Comparison of ENCODE assay signal across 8 mouse cellular contexts in the genomic region with DNA sequence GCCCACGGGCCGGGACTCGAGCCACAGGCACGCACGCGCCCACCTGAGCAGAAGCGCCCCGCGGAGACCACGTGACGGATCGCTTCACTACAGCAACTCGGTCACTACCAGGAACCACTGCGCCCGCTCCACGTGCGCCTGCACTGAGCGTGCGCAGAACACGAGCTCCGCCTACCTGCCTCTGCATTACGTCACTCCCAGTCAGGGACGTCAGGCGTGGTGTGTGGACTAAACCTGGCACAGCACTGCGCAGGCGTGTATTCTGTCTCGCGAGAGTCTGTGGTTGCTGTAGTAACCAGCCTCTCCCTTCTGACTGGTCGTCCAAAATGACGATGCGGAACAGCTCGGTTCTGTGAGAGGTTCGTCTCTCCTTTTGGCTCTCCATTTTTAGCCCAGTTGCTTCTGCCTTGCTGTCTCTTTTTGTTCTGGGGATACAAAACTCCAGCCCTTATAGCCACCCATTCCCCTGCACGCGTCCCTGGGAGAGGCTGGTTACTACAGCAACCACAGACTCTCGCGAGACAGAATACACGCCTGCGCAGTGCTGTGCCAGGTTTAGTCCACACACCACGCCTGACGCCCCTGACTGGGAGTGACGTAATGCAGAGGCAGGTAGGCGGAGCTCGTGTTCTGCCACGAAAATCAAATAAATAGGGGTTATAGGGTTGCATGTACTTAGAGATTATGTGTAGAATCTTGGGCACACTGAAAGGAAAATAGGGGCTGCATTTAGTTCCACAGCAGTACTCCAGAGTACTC. TPM values are rescaled to one million over a fixed set of nuclear protein-coding genes. Genes with fewer than 3 reads are reported as not detected.
DNase-seq lines count a peak whose midpoint lies in the region; ATAC-seq and TF ChIP-seq lines count a peak whose summit lies in the region.

Gene Rpp38, minus strand, starts transcription at position 160 of the 759 bp plus-strand sequence.

- H3K9ac ChIP-seq in forebrain, embryonic 11.5 days (ENCODE audit: low read length): peak within 1 kb of the TSS; percentile 72
- H3K9ac ChIP-seq in heart, postnatal 0 days (replicated peaks; ENCODE audit: low read depth, low read length): peak within 1 kb of the TSS; percentile 64
- H3K9ac ChIP-seq in liver, embryonic 16.5 days (ENCODE audit: low read depth, low read length): peak within 1 kb of the TSS; percentile 67
- peak within 1 kb of the TSS; percentile 82 for H3K9ac ChIP-seq in neural tube, embryonic 13.5 days

- no peaks in the 10 kb centered on the region for H3K9me3 ChIP-seq in forebrain, embryonic 11.5 days (ENCODE audit: control insufficient read depth, low read length)
- H3K9me3 ChIP-seq in heart, postnatal 0 days (replicated peaks; ENCODE audit: control insufficient read depth, low read length): no peaks in the 10 kb centered on the region
- no peaks in the 10 kb centered on the region for H3K9me3 ChIP-seq in liver, embryonic 16.5 days (replicated peaks; ENCODE audit: control insufficient read depth, low read length)
- H3K9me3 ChIP-seq in neural tube, embryonic 13.5 days: no peaks in the 10 kb centered on the region

- H3K4me3 ChIP-seq in forebrain, embryonic 11.5 days (ENCODE audit: low read depth, low read length): peak within 1 kb of the TSS; percentile 62
- H3K4me3 ChIP-seq in heart, postnatal 0 days (ENCODE audit: low read depth, low read length): peak within 1 kb of the TSS; percentile 75
- H3K4me3 ChIP-seq in liver, embryonic 16.5 days (ENCODE audit: low read depth, low read length): peak within 1 kb of the TSS; percentile 70
- H3K4me3 ChIP-seq in neural tube, embryonic 13.5 days: peak within 1 kb of the TSS; percentile 66
- H3K4me3 ChIP-seq in testis, adult 2 months (ENCODE audit: control insufficient read depth, low read depth, low read length): peak within 1 kb of the TSS; percentile 88

- WGBS in forebrain, embryonic 11.5 days: under 1% methylated on average over 39 of the region's 45 CpGs
- under 1% methylated on average over 45 of the region's 45 CpGs for WGBS in heart, postnatal 0 days
- WGBS in liver, embryonic 16.5 days (ENCODE audit: insufficient replicate concordance): 0% methylated on average over 45 of the region's 45 CpGs
- WGBS in neural tube, embryonic 13.5 days: under 1% methylated on average over 45 of the region's 45 CpGs

- H3K36me3 ChIP-seq in forebrain, embryonic 11.5 days (ENCODE audit: control insufficient read depth, insufficient read depth, low read length): peaks cover 2% of the 10 kb centered on the region; the same call in 1 of the 2 replicates
- peaks cover 12% of the 10 kb centered on the region; the same call in 1 of the 2 replicates for H3K36me3 ChIP-seq in heart, postnatal 0 days (replicated peaks; ENCODE audit: control insufficient read depth, insufficient read depth, low read length)
- H3K36me3 ChIP-seq in liver, embryonic 16.5 days (ENCODE audit: control insufficient read depth, insufficient read depth): peaks cover 13% of the 10 kb centered on the region
- peaks cover 18% of the 10 kb centered on the region for H3K36me3 ChIP-seq in neural tube, embryonic 13.5 days
- H3K36me3 ChIP-seq in testis, adult 2 months (ENCODE audit: control insufficient read depth, insufficient read depth, low read length): peaks cover 2% of the 10 kb centered on the region; the same call in 1 of the 2 replicates

- peak; percentile 58; the same call in 1 of the 2 replicates for TF ChIP-seq POLR2A in testis, adult 2 months (IDR thresholded peaks at IDR 0.05; ENCODE audit: control insufficient read depth, low read depth, low read length)

- peaks cover 2% of the 10 kb centered on the region; the same call in 1 of the 2 replicates for H3K4me1 ChIP-seq in forebrain, embryonic 11.5 days (replicated peaks; ENCODE audit: control insufficient read depth, insufficient read depth, low read length)
- peaks cover 10% of the 10 kb centered on the region; the same call in 1 of the 2 replicates for H3K4me1 ChIP-seq in heart, postnatal 0 days (ENCODE audit: control insufficient read depth, insufficient read depth)
- peaks cover 19% of the 10 kb centered on the region for H3K4me1 ChIP-seq in liver, embryonic 16.5 days (ENCODE audit: control insufficient read depth, low read depth, low read length)
- H3K4me1 ChIP-seq in neural tube, embryonic 13.5 days (replicated peaks): peaks cover 26% of the 10 kb centered on the region
- H3K4me1 ChIP-seq in testis, adult 2 months (ENCODE audit: control insufficient read depth, insufficient read depth, low read length): no peaks in the 10 kb centered on the region; the same call in 1 of the 2 replicates

- H3K27ac ChIP-seq in forebrain, embryonic 11.5 days (ENCODE audit: low read depth, low read length): no peak within 1 kb of the TSS
- peak within 1 kb of the TSS; percentile 81 for H3K27ac ChIP-seq in heart, postnatal 0 days (ENCODE audit: low read depth)
- H3K27ac ChIP-seq in liver, embryonic 16.5 days (ENCODE audit: low read length): peak within 1 kb of the TSS; percentile 79
- peak within 1 kb of the TSS; percentile 79 for H3K27ac ChIP-seq in neural tube, embryonic 13.5 days (replicated peaks)
- H3K27ac ChIP-seq in testis, adult 2 months (ENCODE audit: control insufficient read depth, insufficient read depth, low read depth, low read length): peak within 1 kb of the TSS; percentile 86

- peak within 1 kb of the TSS; percentile 75 for H3K4me2 ChIP-seq in forebrain, embryonic 11.5 days (ENCODE audit: low read depth, low read length, severe bottlenecking)
- H3K4me2 ChIP-seq in heart, postnatal 0 days (ENCODE audit: low read depth, low read length): peak within 1 kb of the TSS; percentile 73
- H3K4me2 ChIP-seq in liver, embryonic 16.5 days (ENCODE audit: low read depth, low read length): peak within 1 kb of the TSS; percentile 89
- peak within 1 kb of the TSS; percentile 76 for H3K4me2 ChIP-seq in neural tube, embryonic 13.5 days

- DNase-seq in CD8-positive naive resting alpha-beta T cell, adult 2 months (ENCODE audit: low read depth in 2 of 2, low spot score in 2 of 2): peak; percentile 98 to 99
- DNase-seq in c-Kit-positive CD71-negative TER-119-negative erythroid progenitor cells, embryonic 14.5 days (ENCODE audit: low read depth): peak; percentile 93
- peak; percentile 97 for DNase-seq in forebrain, embryonic 11.5 days (ENCODE audit: low spot score)
- peak; percentile 95 for DNase-seq in heart, postnatal 0 days (ENCODE audit: low spot score)
- peak; percentile 97 to 98 for DNase-seq in kidney, postnatal 4 days

- no peak for TF ChIP-seq CTCF in heart, postnatal 0 days (IDR thresholded peaks at IDR 0.05; ENCODE audit: low read depth)
- TF ChIP-seq CTCF in testis, adult 2 months (IDR thresholded peaks at IDR 0.05; ENCODE audit: control insufficient read depth, insufficient read depth, insufficient replicate concordance, low read depth, low read length): no peak

- ATAC-seq in forebrain, embryonic 11.5 days (replicated peaks; ENCODE audit: low FRiP score): peak; percentile 97
- ATAC-seq in heart, postnatal 0 days (ENCODE audit: insufficient read depth, low read depth): peak; percentile 99
- peak; percentile 94 for ATAC-seq in liver, embryonic 16.5 days (ENCODE audit: low read depth)
- ATAC-seq in neural tube, embryonic 13.5 days (ENCODE audit: low read depth): peak; percentile 98

- no peaks in the 10 kb centered on the region; the same call in 1 of the 2 replicates for H3K27me3 ChIP-seq in forebrain, embryonic 11.5 days (ENCODE audit: control insufficient read depth, insufficient read depth, low read length)
- H3K27me3 ChIP-seq in heart, postnatal 0 days (ENCODE audit: control insufficient read depth, insufficient read depth, low read length): no peaks in the 10 kb centered on the region
- H3K27me3 ChIP-seq in liver, embryonic 16.5 days (ENCODE audit: control insufficient read depth, insufficient read depth, low read depth, low read length): no peaks in the 10 kb centered on the region
- 0 out of 2 replicates have a peak, but pooled peaks cover 6% of the 10 kb centered on the region for H3K27me3 ChIP-seq in neural tube, embryonic 13.5 days
- no peaks in the 10 kb centered on the region for H3K27me3 ChIP-seq in testis, adult 2 months (ENCODE audit: control insufficient read depth, insufficient read depth, low read length)

- TF ChIP-seq EP300 in heart, postnatal 0 days (IDR thresholded peaks at IDR 0.05; ENCODE audit: low read depth): no peak

RNA-seq across cellular contexts. Expression of gene Rpp38, which starts in this region (rescaled TPM):
- polyA plus RNA-seq in forebrain, embryonic 11.5 days (2014; fragmentation: Nextera tagmentation; extraction: Ambion mirVana): 20.3 and 26.2 TPM in 2 replicates
- total RNA-seq in heart, postnatal 0 days (2014; rRNA removed; ENCODE audit: low replicate concordance): 1.2 and 2.5 TPM in 2 replicates
- 10.1 and 11.3 TPM in 2 replicates for polyA plus RNA-seq in heart, postnatal 0 days (2015; fragmentation: Nextera tagmentation; extraction: Ambion mirVana)
- 7.3 and 7.4 TPM in 2 replicates for polyA plus RNA-seq in liver, embryonic 16.5 days (2015; fragmentation: Nextera tagmentation; extraction: Ambion mirVana)
- 11.3 and 12.2 TPM in 2 replicates for polyA plus RNA-seq in neural tube, embryonic 13.5 days (2015; fragmentation: Nextera tagmentation; extraction: Ambion mirVana)
- 18.4 and 21.0 TPM in 2 replicates for polyA plus RNA-seq in testis, adult 2 months (2012; rRNA removed)
